Mouse (Mus musculus) brain, embryonic 18.5 days (tissue): ENCODE data around the gene Rpain.
A peak's percentile ranks its signal among the peaks of the same experiment; 100 is the strongest.

ENCODE experiments used
- DNase-seq: peaks from one replicate; pipeline ENCODE4 v3.0.0-alpha.2; 2012; ENCODE audit warnings: low read depth, low spot score

Gene Rpain

DNA sequence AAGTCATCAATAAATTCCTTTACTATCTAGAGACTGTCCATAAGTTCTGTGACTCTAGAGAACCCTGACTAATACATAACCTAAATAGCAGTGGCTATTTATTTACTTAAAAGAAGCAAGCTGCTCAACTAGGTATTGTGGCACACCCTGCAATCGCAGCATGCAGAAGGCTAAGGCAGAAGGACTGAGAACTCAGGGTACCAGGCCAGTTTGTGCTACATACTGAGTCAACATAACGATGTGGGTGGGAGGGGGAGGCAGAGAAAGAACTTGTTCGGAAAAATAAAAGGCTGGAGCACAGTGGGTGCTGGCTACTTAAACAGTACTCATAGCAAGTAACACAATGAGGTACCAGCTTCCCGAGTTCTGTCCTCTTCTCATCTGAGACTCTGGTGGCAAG lies 31.2 kb downstream of the Rpain start:
- DNase-seq, result no peak

DNA sequence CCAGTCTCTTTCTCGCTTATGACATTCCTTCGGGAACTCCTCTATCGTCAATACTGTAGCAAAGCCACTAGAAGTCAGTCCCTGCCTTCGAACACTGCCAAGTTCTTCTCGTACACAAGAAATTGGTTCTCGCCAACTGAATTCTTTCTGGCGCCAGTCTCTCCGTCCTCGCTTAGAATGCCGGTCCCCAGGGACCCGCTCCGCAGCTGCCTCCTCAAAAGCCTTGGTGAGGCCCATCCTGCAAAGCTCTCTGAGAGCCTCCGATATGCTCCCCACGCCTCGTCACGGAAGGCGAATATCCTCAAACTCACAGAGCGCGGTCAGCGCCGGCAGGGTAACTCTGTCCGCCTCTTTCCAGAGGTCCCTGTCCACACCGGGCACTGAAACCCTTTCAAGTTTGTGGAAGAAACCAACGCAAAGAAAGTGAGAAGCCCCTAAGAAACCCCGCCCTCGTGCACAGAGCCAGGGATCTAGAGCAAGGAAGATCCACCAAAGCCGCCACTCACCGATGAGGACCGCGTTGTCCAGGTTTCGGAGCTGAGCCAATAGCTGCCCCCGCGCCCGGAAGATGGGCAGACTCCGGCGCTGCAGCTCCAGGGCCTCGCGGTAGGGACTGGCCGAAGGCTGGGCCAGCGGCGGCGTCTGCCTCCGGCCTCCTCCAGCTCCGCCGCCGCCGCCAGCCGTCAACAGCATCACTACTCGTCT lies 33.8 kb downstream of the Rpain start:
- DNase-seq, result no peak

- peak; percentile 97 for DNase-seq
Measured at GRCm38 (mm10) chr11:71004316-71004773, 34.3 kb downstream of the Rpain start, which contains the start of gene Dhx33. Gene Dhx33 (minus strand): TSS chr11:71004437.

DNA sequence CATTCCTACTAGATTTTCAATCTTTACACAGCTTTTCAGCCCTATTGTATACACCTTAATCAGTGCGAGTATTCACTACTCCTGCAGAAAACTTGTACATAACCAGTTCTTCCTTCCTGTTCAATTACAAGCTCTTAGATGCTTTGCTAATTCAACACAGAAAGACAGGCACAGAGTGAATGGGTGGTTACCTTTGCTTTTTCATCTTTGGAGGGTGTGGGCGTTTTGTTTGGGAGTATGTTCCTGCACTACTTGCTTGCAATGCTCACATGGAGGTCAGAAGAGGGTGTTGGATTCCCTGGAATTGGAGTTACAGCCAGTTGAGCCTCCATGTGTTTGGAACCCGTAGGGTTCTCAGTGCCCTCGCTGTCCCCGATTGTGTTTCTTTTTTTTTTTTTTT lies 35.0 kb downstream of the Rpain start:
- DNase-seq, result no peak

DNA sequence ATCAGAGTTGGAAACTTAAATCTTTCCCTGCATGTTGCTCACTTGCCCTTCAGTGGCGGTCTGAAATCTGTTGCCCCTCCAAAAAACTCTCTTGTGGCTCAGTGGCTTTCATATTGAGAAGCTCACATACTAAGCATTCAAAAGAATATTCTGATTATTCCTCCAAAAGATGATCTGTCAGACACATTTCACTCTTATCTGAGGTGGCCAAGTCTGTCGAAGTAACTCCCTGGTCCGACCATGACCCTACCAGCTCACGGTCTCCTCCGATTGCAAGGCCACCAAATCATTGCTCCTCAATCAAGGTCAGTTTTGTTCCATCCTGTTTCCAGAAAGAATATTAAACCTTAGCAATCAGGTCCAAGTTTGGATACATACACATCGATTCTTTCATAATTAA lies 37.0 kb downstream of the Rpain start:
- DNase-seq, result no peak

DNA sequence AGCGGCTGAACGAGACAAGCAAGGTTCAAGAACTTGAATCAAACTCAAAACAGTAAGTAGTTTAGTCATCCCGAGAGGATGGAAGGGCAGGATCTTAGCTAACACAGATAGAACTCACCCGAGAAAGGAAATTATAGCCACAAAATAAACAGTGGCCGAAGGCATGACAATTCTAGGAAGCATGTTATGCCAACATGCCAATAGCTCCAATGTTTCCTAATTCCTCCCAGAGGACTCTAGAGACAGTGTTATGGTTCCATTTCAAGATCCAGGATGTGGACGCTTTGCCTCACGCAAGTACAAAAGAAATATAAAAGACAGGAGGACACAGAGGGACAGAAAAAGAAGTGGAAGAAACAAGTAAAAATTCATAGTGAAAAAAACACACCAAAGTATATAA lies 37.8 kb downstream of the Rpain start:
- no peak for DNase-seq

GRCm38 (mm10) chr11:71008321-71008720 lies 38.3 kb downstream of the Rpain start:
- DNase-seq, result no peak

- DNase-seq, result no peak
Measured at GRCm38 (mm10) chr11:71012743-71013142, 42.7 kb downstream of the Rpain start.

- no peak for DNase-seq
Measured at GRCm38 (mm10) chr11:71017051-71017450, 47.0 kb downstream of the Rpain start.

DNA sequence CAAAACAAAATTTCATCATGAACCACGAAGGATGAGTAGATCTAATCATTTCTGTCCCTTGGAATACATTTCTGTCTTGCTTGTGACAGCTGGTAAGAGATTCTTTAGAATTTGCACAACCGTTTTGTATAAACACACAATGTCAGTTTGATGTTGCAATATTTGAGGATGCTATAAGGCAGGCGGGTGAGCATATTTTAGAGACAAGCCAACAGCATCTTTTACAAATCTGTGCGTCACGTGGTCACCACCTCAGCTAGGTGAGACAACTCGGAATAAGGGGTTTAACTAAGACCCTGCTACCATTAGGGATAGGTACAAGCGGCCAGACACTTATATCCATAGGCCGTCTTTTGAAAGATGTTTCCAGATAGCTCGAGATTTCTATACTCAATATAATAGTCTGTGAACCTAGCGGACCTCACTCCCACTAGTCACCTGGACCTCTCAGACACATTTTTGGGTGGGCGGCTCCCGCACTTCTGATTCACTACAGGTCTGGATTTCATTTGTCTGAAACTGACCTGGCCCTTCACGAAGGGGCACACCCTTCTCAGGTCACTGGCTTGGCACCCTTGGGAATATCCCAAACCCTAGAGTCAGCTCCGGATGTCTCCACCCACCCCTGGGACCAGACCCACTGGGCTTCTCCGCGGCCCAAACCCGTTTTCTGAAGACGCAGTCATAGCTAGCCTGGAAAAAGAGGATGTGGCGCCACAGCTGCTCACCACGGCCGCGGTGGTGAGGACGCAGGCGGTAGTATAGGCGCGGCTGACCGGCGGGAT lies 48.6 kb downstream of the Rpain start:
- no peak for DNase-seq

DNA sequence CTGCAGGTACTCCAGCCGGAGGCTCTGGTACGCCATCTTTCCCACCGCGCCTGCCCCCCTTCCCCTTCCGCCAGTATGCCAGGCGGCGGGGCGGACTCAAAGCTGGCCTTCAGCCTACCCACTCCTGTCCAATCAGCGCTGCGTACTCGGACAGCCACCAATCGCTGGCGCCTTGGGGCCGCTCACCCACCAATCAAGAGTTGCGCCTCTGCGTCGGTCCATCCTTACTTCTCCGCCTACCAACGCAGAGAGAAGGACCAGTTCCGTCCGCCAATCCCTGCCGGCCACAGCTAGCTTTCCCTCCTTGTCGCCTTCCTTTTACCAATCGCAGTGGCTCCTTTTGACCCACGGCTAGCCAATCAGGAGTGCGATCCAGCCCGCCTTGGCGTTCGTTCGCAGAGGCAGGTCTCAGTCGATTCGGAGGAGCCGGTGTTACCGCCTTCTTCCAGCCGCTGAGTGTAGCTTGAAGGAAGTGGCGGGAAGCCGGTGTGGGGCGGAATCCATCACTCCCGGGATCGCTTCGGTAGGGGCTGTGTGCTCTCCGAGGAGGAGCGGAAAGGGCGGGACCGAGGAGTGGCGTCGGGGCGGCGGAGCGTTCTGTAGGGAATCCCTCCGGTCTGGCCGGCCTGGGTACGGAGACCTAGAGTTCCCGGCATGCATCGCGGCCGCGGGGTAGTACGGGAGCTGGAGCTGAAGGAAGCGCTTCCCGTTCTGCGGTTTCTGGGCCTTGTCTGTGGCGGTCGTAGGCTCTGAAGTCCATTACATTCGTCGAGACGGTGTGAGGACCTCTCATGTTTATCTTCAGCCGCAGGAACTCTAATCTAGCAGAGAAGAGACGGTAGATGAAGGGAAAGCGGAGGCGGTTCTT lies 49.4 kb downstream of the Rpain start, which contains the start of the genes Mis12 and Derl2:
Gene Mis12, plus strand, starts transcription at position 411 of the 868 bp plus-strand sequence.
Gene Derl2, minus strand, starts transcription at position 641 of the 868 bp plus-strand sequence.
- peak; percentile 99 for DNase-seq
